Mouse (Mus musculus): ENCODE data around the gene Gm20831. TPM values are rescaled to one million over a fixed set of nuclear protein-coding genes. Genes with fewer than 3 reads are reported as not detected.
"Not testable (repeated sequence)": the region's sequence is repeated elsewhere in the genome, so short reads cannot be mapped to it uniquely, and the experiment has no call there.

The Gm20831 gene
- not detected in 2 replicates for polyA plus RNA-seq (2012; ENCODE audit: insufficient read depth, insufficient read length, missing spikeins)

- H3K4me3 ChIP-seq (ENCODE audit: insufficient read depth, low read length); H3K4me1 ChIP-seq (ENCODE audit: control insufficient read depth, insufficient read depth, low read length); H3K27ac ChIP-seq (ENCODE audit: insufficient read depth, low read depth, low read length): not testable (repeated sequence)
Measured at GRCm38 (mm10) chrY:17874441-17874840, at the start of gene Gm20831, which contains the start of gene Gm20772. Gene Gm20831 (plus strand): TSS chrY:17874741. Gene Gm20772 (plus strand): TSS chrY:17874741.

- not testable (repeated sequence) for H3K27ac ChIP-seq (ENCODE audit: insufficient read depth, low read depth, low read length); H3K4me3 ChIP-seq (ENCODE audit: insufficient read depth, low read length); H3K4me1 ChIP-seq (ENCODE audit: control insufficient read depth, insufficient read depth, low read length)
Measured at GRCm38 (mm10) chrY:17846166-17846565, 28.4 kb upstream of the Gm20831 start, which contains the start of gene Gm21904. Gene Gm21904 (minus strand): TSS chrY:17846266.

GRCm38 (mm10) chrY:17937230-17937629 is 62.7 kb downstream of the Gm20831 start, which contains the start of gene Srsy:
Gene Srsy (minus strand): TSS chrY:17937330.
- H3K27ac ChIP-seq (ENCODE audit: insufficient read depth, low read depth, low read length); H3K4me3 ChIP-seq (ENCODE audit: insufficient read depth, low read length); H3K4me1 ChIP-seq (ENCODE audit: control insufficient read depth, insufficient read depth, low read length): not testable (repeated sequence)

Other genes starting within 250 kb of the Gm20831 start
- gene Gm21904, start 28.5 kb upstream of the Gm20831 start, polyA plus RNA-seq (2012; ENCODE audit: insufficient read depth, insufficient read length, missing spikeins), result not detected in 2 replicates
- gene Gm20772, start within 50 bp of the Gm20831 start, polyA plus RNA-seq (2012; ENCODE audit: insufficient read depth, insufficient read length, missing spikeins), result not detected in 2 replicates
- gene Srsy, start 62.6 kb downstream of the Gm20831 start, polyA plus RNA-seq (2012; ENCODE audit: insufficient read depth, insufficient read length, missing spikeins), result not detected in 2 replicates
- not detected in 2 replicates for gene Gm21764, start 187.1 kb downstream of the Gm20831 start, polyA plus RNA-seq (2012; ENCODE audit: insufficient read depth, insufficient read length, missing spikeins)
- not detected in 2 replicates for gene Ssty1, start 214.4 kb downstream of the Gm20831 start, polyA plus RNA-seq (2012; ENCODE audit: insufficient read depth, insufficient read length, missing spikeins)

Data from bone marrow macrophage, adult 2 months (primary cell).